Mouse (Mus musculus) midbrain, embryonic 15.5 days (tissue): ENCODE data around the gene Sag. TPM values are rescaled to one million over a fixed set of nuclear protein-coding genes. Genes with fewer than 3 reads are reported as not detected.

ENCODE experiments used
- ATAC-seq: fragments of 200-750 bp; cut with Nextera tagmentation; replicated peaks from 2 replicates; pipeline ENCODE4 v1.8.0; 2017; ENCODE audit warnings: moderate TSS enrichment
- H3K27ac ChIP-seq: fragments of 300-500 bp; sonication (generic); 2 replicates; pipeline ENCODE4 v1.5.1; 2015; ENCODE audit warnings: mild to moderate bottlenecking, inconsistent platforms
- H3K27me3 ChIP-seq: fragments of 300-500 bp; sonication (generic); replicated peaks from 2 replicates; pipeline ENCODE4 v1.6.1; 2015; ENCODE audit warnings: inconsistent platforms
- H3K36me3 ChIP-seq: fragments of 300-500 bp; sonication (generic); replicated peaks from 2 replicates; pipeline ENCODE4 v1.6.1; 2015; ENCODE audit warnings: inconsistent platforms
- H3K4me1 ChIP-seq: fragments of 300-500 bp; sonication (generic); 2 replicates; pipeline ENCODE4 v1.6.1; 2015; ENCODE audit warnings: inconsistent platforms
- H3K4me2 ChIP-seq: fragments of 300-500 bp; sonication (generic); 2 replicates; pipeline ENCODE4 v1.6.1; 2015; ENCODE audit warnings: inconsistent platforms, mild to moderate bottlenecking, moderate library complexity
- H3K4me3 ChIP-seq: fragments of 300-500 bp; sonication (generic); 2 replicates; pipeline ENCODE4 v1.5.1; 2015; ENCODE audit warnings: mild to moderate bottlenecking, inconsistent platforms
- H3K9ac ChIP-seq: fragments of 300-500 bp; sonication (generic); 2 replicates; pipeline ENCODE4 v1.6.1; 2015; ENCODE audit warnings: mild to moderate bottlenecking, inconsistent platforms
- H3K9me3 ChIP-seq: fragments of 300-500 bp; sonication (generic); 2 replicates; pipeline ENCODE4 v1.6.1; 2016; ENCODE audit warnings: inconsistent platforms
- WGBS: fragments of 180-500 bp; shearing (Covaris S2); methylation state at CpG from one replicate; pipeline ENCODE4 v1.1.7; 2015; ENCODE audit warnings: mixed read lengths; 5-methylcytosine and 5-hydroxymethylcytosine counted together
- polyA plus RNA-seq: library from polyadenylated mRNA; unstranded; fragments of >200 nt; fragmentation: Nextera tagmentation; extraction: Ambion mirVana; gene quantifications from 2 replicates; pipeline ENCODE4 v1.2.1, GENCODE M21; 2015

Gene Sag
- 2.7 and 3.0 TPM in 2 replicates for polyA plus RNA-seq

GRCm38 (mm10) chr1:87803576-87803975 lies at the start of gene Sag:
Gene Sag, plus strand, starts transcription at chr1:87803680.
- H3K27ac ChIP-seq, result no peak within 1 kb of the TSS
- no peak within 1 kb of the TSS for H3K9ac ChIP-seq
- no peak within 1 kb of the TSS for H3K4me3 ChIP-seq
- H3K4me1 ChIP-seq, result no peaks in the 10 kb centered on the region
- ATAC-seq, result no peak
- no peak within 1 kb of the TSS for H3K4me2 ChIP-seq
- no peaks in the 10 kb centered on the region for H3K9me3 ChIP-seq
- 69% methylated on average over 6 of the region's 6 CpGs for WGBS
- H3K27me3 ChIP-seq, result no peaks in the 10 kb centered on the region
- no peaks in the 10 kb centered on the region for H3K36me3 ChIP-seq

GRCm38 (mm10) chr1:87755641-87756470 lies 47.6 kb upstream of the Sag start, which contains the start of gene Atg16l1:
Gene Atg16l1, plus strand, starts transcription at chr1:87755870.
- Histone ChIP-seq H3K36me3 (peaks cover under 1% of the 10 kb centered on the region; the same call in 1 of the 2 replicates), H3K4me2 (peak within 1 kb of the TSS; percentile 62), H3K9me3 (no peaks in the 10 kb centered on the region), H3K4me3 (peak within 1 kb of the TSS; percentile 87), H3K4me1 (peaks cover 13% of the 10 kb centered on the region), H3K27ac (peak within 1 kb of the TSS; percentile 89), H3K9ac (peak within 1 kb of the TSS; percentile 95), H3K27me3 (no peaks in the 10 kb centered on the region)
- peak; percentile 100 for ATAC-seq
- under 1% methylated on average over 79 of the region's 79 CpGs for WGBS

GRCm38 (mm10) chr1:87763821-87764220 lies 39.7 kb upstream of the Sag start:
- Histone ChIP-seq H3K27me3 (no peaks in the 10 kb centered on the region), H3K4me3 (no peak overlapping the region), H3K9ac (no peak overlapping the region), H3K9me3 (no peaks in the 10 kb centered on the region), H3K4me2 (no peak overlapping the region), H3K4me1 (no peaks in the 10 kb centered on the region), H3K27ac (no peak overlapping the region), H3K36me3 (peaks cover 70% of the 10 kb centered on the region)
- WGBS, result 93% methylated on average over 3 of the region's 3 CpGs
- ATAC-seq, result no peak

- Histone ChIP-seq H3K27ac (no peak overlapping the region), H3K4me1 (no peaks in the 10 kb centered on the region), H3K36me3 (peaks cover 81% of the 10 kb centered on the region), H3K27me3 (no peaks in the 10 kb centered on the region), H3K4me2 (no peak overlapping the region), H3K4me3 (no peak overlapping the region), H3K9me3 (no peaks in the 10 kb centered on the region), H3K9ac (no peak overlapping the region)
- ATAC-seq, result no peak
- 91% methylated on average over 2 of the region's 2 CpGs for WGBS
Observed at GRCm38 (mm10) chr1:87765741-87766140, 37.7 kb upstream of the Sag start.

- H3K9me3 ChIP-seq, result no peaks in the 10 kb centered on the region
- H3K9ac ChIP-seq, result no peak overlapping the region
- ATAC-seq, result no peak
- WGBS, result 95% methylated on average over 3 of the region's 3 CpGs
- H3K36me3 ChIP-seq, result peaks cover 83% of the 10 kb centered on the region
- no peaks in the 10 kb centered on the region for H3K4me1 ChIP-seq
- H3K27ac ChIP-seq, result no peak overlapping the region
- H3K27me3 ChIP-seq, result no peaks in the 10 kb centered on the region
- H3K4me3 ChIP-seq, result no peak overlapping the region
- no peak overlapping the region for H3K4me2 ChIP-seq
Observed at GRCm38 (mm10) chr1:87766233-87766632, 37.2 kb upstream of the Sag start.

GRCm38 (mm10) chr1:87769263-87769662 lies 34.2 kb upstream of the Sag start:
- peaks cover 81% of the 10 kb centered on the region for H3K36me3 ChIP-seq
- no peak overlapping the region for H3K4me3 ChIP-seq
- H3K4me1 ChIP-seq, result no peaks in the 10 kb centered on the region
- no peaks in the 10 kb centered on the region for H3K27me3 ChIP-seq
- WGBS, result 94% methylated on average over 2 of the region's 2 CpGs
- no peaks in the 10 kb centered on the region for H3K9me3 ChIP-seq
- no peak overlapping the region for H3K9ac ChIP-seq
- no peak overlapping the region for H3K27ac ChIP-seq
- no peak overlapping the region for H3K4me2 ChIP-seq
- no peak for ATAC-seq

- Histone ChIP-seq H3K9me3 (no peaks in the 10 kb centered on the region), H3K4me3 (no peak overlapping the region), H3K27ac (no peak overlapping the region), H3K4me1 (no peaks in the 10 kb centered on the region), H3K4me2 (no peak overlapping the region), H3K27me3 (no peaks in the 10 kb centered on the region), H3K36me3 (peaks cover 83% of the 10 kb centered on the region), H3K9ac (no peak overlapping the region)
- ATAC-seq, result no peak
- 97% methylated on average over 3 of the region's 3 CpGs for WGBS
Observed at GRCm38 (mm10) chr1:87770486-87770885, 33.0 kb upstream of the Sag start.

GRCm38 (mm10) chr1:87771724-87772123 lies 31.8 kb upstream of the Sag start:
- ATAC-seq, result no peak
- H3K9ac ChIP-seq, result no peak overlapping the region
- 98% methylated on average over 3 of the region's 3 CpGs for WGBS
- H3K4me3 ChIP-seq, result no peak overlapping the region
- no peaks in the 10 kb centered on the region for H3K27me3 ChIP-seq
- H3K36me3 ChIP-seq, result peaks cover 83% of the 10 kb centered on the region
- no peaks in the 10 kb centered on the region for H3K9me3 ChIP-seq
- H3K4me2 ChIP-seq, result no peak overlapping the region
- no peak overlapping the region for H3K27ac ChIP-seq
- no peaks in the 10 kb centered on the region for H3K4me1 ChIP-seq

- Histone ChIP-seq H3K9ac (no peak overlapping the region), H3K4me2 (no peak overlapping the region), H3K36me3 (peaks cover 83% of the 10 kb centered on the region), H3K27ac (no peak overlapping the region), H3K27me3 (no peaks in the 10 kb centered on the region), H3K9me3 (no peaks in the 10 kb centered on the region), H3K4me3 (no peak overlapping the region), H3K4me1 (no peaks in the 10 kb centered on the region)
- ATAC-seq, result no peak
- 91% methylated on average over 2 of the region's 2 CpGs for WGBS
Observed at GRCm38 (mm10) chr1:87773336-87773735, 30.1 kb upstream of the Sag start.

GRCm38 (mm10) chr1:87774845-87775244 lies 28.6 kb upstream of the Sag start:
- Histone ChIP-seq H3K4me1 (no peaks in the 10 kb centered on the region), H3K9me3 (no peaks in the 10 kb centered on the region), H3K4me3 (no peak overlapping the region), H3K9ac (no peak overlapping the region), H3K36me3 (peaks cover 92% of the 10 kb centered on the region), H3K4me2 (no peak overlapping the region), H3K27me3 (no peaks in the 10 kb centered on the region), H3K27ac (no peak overlapping the region)
- no peak for ATAC-seq
- WGBS, result 96% methylated on average over 7 of the region's 7 CpGs

GRCm38 (mm10) chr1:87779204-87779785 lies 24.2 kb upstream of the Sag start:
- Histone ChIP-seq H3K9ac (no peak overlapping the region), H3K4me2 (no peak overlapping the region), H3K9me3 (no peaks in the 10 kb centered on the region), H3K27ac (no peak overlapping the region), H3K36me3 (peaks cover 84% of the 10 kb centered on the region), H3K27me3 (no peaks in the 10 kb centered on the region), H3K4me1 (no peaks in the 10 kb centered on the region), H3K4me3 (no peak overlapping the region)
- WGBS, result 86% methylated on average over 5 of the region's 5 CpGs
- ATAC-seq, result no peak

GRCm38 (mm10) chr1:87785703-87786102 lies 17.8 kb upstream of the Sag start:
- no peak overlapping the region for H3K4me2 ChIP-seq
- WGBS, result 83% methylated on average over 8 of the region's 8 CpGs
- H3K4me1 ChIP-seq, result no peaks in the 10 kb centered on the region
- no peak overlapping the region for H3K9ac ChIP-seq
- no peaks in the 10 kb centered on the region for H3K9me3 ChIP-seq
- H3K4me3 ChIP-seq, result no peak overlapping the region
- H3K27ac ChIP-seq, result no peak overlapping the region
- H3K36me3 ChIP-seq, result peaks cover 55% of the 10 kb centered on the region
- H3K27me3 ChIP-seq, result no peaks in the 10 kb centered on the region
- no peak for ATAC-seq

- Histone ChIP-seq H3K4me3 (no peak overlapping the region), H3K9me3 (no peaks in the 10 kb centered on the region), H3K9ac (no peak overlapping the region), H3K27me3 (no peaks in the 10 kb centered on the region), H3K4me1 (no peaks in the 10 kb centered on the region), H3K4me2 (no peak overlapping the region), H3K27ac (no peak overlapping the region), H3K36me3 (peaks cover 58% of the 10 kb centered on the region)
- no peak for ATAC-seq
- WGBS, result 75% methylated on average over 7 of the region's 7 CpGs
Observed at GRCm38 (mm10) chr1:87786251-87786650, 17.2 kb upstream of the Sag start.
